Mouse (Mus musculus) embryonic facial prominence, embryonic 13.5 days (tissue): ENCODE results near the gene Serbp1. TPM values are rescaled to one million over a fixed set of nuclear protein-coding genes. Genes with fewer than 3 reads are reported as not detected.

Experiments
- ATAC-seq: fragments of 200-750 bp; cut with Nextera tagmentation; 2 replicates; pipeline ENCODE4 v1.8.0; 2017; ENCODE audit warnings: low read depth; ENCODE audit not compliant: insufficient number of reproducible peaks, insufficient read depth, low FRiP score, low TSS enrichment
- H3K27ac ChIP-seq: fragments of 300-500 bp; sonication (generic); 2 replicates; pipeline ENCODE4 v1.5.1; 2015; ENCODE audit warnings: moderate library complexity, mild to moderate bottlenecking, inconsistent platforms
- H3K27me3 ChIP-seq: fragments of 300-500 bp; sonication (generic); 2 replicates; pipeline ENCODE4 v1.6.1; 2015; ENCODE audit warnings: mild to moderate bottlenecking, inconsistent platforms
- H3K36me3 ChIP-seq: fragments of 300-500 bp; sonication (generic); 2 replicates; pipeline ENCODE4 v1.6.1; 2015; ENCODE audit warnings: mild to moderate bottlenecking, inconsistent platforms
- H3K4me1 ChIP-seq: fragments of 300-500 bp; sonication (generic); 2 replicates; pipeline ENCODE4 v1.6.1; 2015; ENCODE audit warnings: inconsistent platforms
- H3K4me2 ChIP-seq: fragments of 300-500 bp; sonication (generic); 2 replicates; pipeline ENCODE4 v1.6.1; 2015; ENCODE audit warnings: moderate library complexity, mild to moderate bottlenecking, inconsistent platforms
- H3K4me3 ChIP-seq: fragments of 300-500 bp; sonication (generic); 2 replicates; pipeline ENCODE4 v1.5.1; 2015; ENCODE audit warnings: mild to moderate bottlenecking, inconsistent platforms
- H3K9ac ChIP-seq: fragments of 300-500 bp; sonication (generic); 2 replicates; pipeline ENCODE4 v1.6.1; 2015; ENCODE audit warnings: mild to moderate bottlenecking, inconsistent platforms
- H3K9me3 ChIP-seq: fragments of 300-500 bp; sonication (generic); 2 replicates; pipeline ENCODE4 v1.6.1; 2016; ENCODE audit warnings: inconsistent platforms
- WGBS: fragments of 180-500 bp; shearing (Covaris S2); methylation state at CpG from one replicate; pipeline ENCODE4 v1.1.7; 2015; ENCODE audit warnings: mixed read lengths; 5-methylcytosine and 5-hydroxymethylcytosine counted together
- polyA plus RNA-seq: library from polyadenylated mRNA; unstranded; fragments of >200 nt; fragmentation: Nextera tagmentation; extraction: Ambion mirVana; gene quantifications from 2 replicates; pipeline ENCODE4 v1.2.1, GENCODE M21; 2015

Gene Serbp1
- polyA plus RNA-seq, 1 experiment from 2014 or later, result 432 TPM

- no peak for ATAC-seq
- Histone ChIP-seq H3K4me3 (peak overlapping the region; percentile 100), H3K9ac (no peak overlapping the region), H3K27me3 (no peaks in the 10 kb centered on the region), H3K27ac (no peak overlapping the region), H3K36me3 (peaks cover 23% of the 10 kb centered on the region), H3K4me2 (peak overlapping the region; percentile 65), H3K9me3 (no peaks in the 10 kb centered on the region), H3K4me1 (peaks cover 5% of the 10 kb centered on the region; the same call in 1 of the 2 replicates)
- 25% methylated on average over 2 of the region's 2 CpGs for WGBS
These were observed 31.5 kb downstream of the Serbp1 start for GRCm38 (mm10) chr6:67269459-67269858.

DNA sequence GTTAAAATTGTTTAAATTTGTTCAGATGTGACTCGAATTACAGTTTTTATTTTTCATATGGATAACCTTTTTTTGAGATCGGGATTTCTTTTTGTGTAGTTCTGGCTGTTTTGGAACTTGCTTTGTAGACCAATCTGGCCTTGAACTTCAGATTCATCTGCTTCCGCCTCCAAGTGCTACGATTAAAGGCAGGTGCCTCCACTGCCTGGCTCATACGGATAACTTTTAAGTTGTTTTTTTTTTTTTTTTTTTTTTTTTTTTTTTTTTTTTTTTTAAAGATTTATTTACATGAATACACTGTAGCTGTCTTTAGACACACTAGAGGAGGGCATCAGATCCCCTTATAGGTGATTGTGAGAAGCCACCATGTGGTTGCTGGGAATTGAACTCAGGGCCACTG is 40.0 kb downstream of the Serbp1 start:
- H3K4me1 ChIP-seq, result peaks cover 4% of the 10 kb centered on the region; the same call in 1 of the 2 replicates
- peaks cover 66% of the 10 kb centered on the region for H3K36me3 ChIP-seq
- 75% methylated on average over 5 of the region's 5 CpGs for WGBS
- no peaks in the 10 kb centered on the region for H3K9me3 ChIP-seq
- H3K9ac ChIP-seq, result no peak overlapping the region
- no peaks in the 10 kb centered on the region for H3K27me3 ChIP-seq
- no peak overlapping the region for H3K4me3 ChIP-seq
- no peak for ATAC-seq
- no peak overlapping the region for H3K4me2 ChIP-seq
- H3K27ac ChIP-seq, result no peak overlapping the region

GRCm38 (mm10) chr6:67281614-67282197 is 43.7 kb downstream of the Serbp1 start:
- Histone ChIP-seq H3K36me3 (peaks cover 53% of the 10 kb centered on the region), H3K4me1 (peaks cover 4% of the 10 kb centered on the region; the same call in 1 of the 2 replicates), H3K27ac (no peak overlapping the region), H3K4me2 (no peak overlapping the region), H3K9ac (no peak overlapping the region), H3K4me3 (no peak overlapping the region), H3K9me3 (no peaks in the 10 kb centered on the region), H3K27me3 (no peaks in the 10 kb centered on the region)
- ATAC-seq, result no peak
- WGBS, result 51% methylated on average over 9 of the region's 9 CpGs

GRCm38 (mm10) chr6:67282897-67283296 is 44.9 kb downstream of the Serbp1 start:
- no peak for ATAC-seq
- 88% methylated on average over 1 of the region's 1 CpGs for WGBS

GRCm38 (mm10) chr6:67292042-67292623 is 54.2 kb downstream of the Serbp1 start:
- peaks cover 3% of the 10 kb centered on the region; the same call in 1 of the 2 replicates for H3K36me3 ChIP-seq
- H3K27me3 ChIP-seq, result no peaks in the 10 kb centered on the region
- no peaks in the 10 kb centered on the region for H3K9me3 ChIP-seq
- no peak for ATAC-seq
- WGBS, result 80% methylated on average over 5 of the region's 5 CpGs
- no peak overlapping the region for H3K27ac ChIP-seq
- no peaks in the 10 kb centered on the region for H3K4me1 ChIP-seq
- H3K4me3 ChIP-seq, result no peak overlapping the region
- H3K9ac ChIP-seq, result no peak overlapping the region
- H3K4me2 ChIP-seq, result no peak overlapping the region

More at GRCm38 (mm10) chr6:67282897-67283296, 44.9 kb downstream of the Serbp1 start:
- Histone ChIP-seq H3K4me2 (no peak overlapping the region), H3K4me1 (peaks cover 4% of the 10 kb centered on the region; the same call in 1 of the 2 replicates), H3K9ac (no peak overlapping the region), H3K4me3 (no peak overlapping the region), H3K36me3 (peaks cover 44% of the 10 kb centered on the region), H3K9me3 (no peaks in the 10 kb centered on the region), H3K27me3 (no peaks in the 10 kb centered on the region), H3K27ac (no peak overlapping the region)

DNA sequence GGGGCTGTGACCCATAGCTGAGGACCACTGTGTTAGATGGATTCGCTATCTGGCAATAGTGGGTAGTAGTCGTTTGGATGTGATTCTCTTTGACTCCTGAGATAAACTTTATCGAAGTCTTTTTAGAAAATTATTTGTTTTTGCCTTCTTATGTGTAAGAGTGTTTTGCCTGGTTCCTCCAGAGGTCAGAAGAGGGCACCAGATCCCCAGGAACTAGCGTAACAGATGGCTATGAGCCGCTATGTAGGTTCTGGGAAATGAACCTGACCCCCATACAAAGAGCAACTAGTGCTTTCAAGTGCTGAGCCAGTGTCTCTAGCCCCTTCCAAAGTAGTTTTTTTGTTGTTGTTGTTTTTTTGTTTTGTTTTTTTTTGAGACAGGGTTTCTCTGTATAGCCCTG is 58.1 kb downstream of the Serbp1 start:
- Histone ChIP-seq H3K4me1 (no peaks in the 10 kb centered on the region; the same call in 1 of the 2 replicates), H3K4me2 (no peak overlapping the region), H3K27ac (no peak overlapping the region), H3K36me3 (no peaks in the 10 kb centered on the region), H3K4me3 (no peak overlapping the region), H3K9ac (no peak overlapping the region), H3K9me3 (no peaks in the 10 kb centered on the region), H3K27me3 (no peaks in the 10 kb centered on the region)
- WGBS, result 59% methylated on average over 5 of the region's 5 CpGs
- ATAC-seq, result no peak

DNA sequence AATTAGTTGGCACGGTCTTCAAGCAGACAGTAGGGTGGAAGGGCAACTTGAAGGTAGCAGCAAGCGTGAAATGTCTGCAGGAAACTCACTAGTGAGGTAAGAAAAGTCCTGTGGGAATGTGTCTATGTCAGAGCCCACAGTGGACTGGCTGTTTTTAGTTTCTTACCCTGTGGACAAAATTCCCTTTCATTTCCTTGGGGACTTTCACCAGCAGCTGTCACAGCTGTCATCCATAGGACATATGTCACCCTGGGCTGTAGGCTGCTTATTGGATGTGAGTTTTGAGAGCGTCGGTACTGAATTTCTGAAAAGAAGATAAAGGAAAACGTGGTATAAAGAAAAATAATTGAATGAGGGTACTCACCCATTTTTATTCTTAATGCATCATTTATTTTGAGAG is 60.8 kb downstream of the Serbp1 start:
- Histone ChIP-seq H3K4me2 (no peak overlapping the region), H3K9me3 (no peaks in the 10 kb centered on the region), H3K27ac (no peak overlapping the region), H3K9ac (no peak overlapping the region), H3K4me1 (no peaks in the 10 kb centered on the region; the same call in 1 of the 2 replicates), H3K4me3 (no peak overlapping the region), H3K36me3 (no peaks in the 10 kb centered on the region), H3K27me3 (no peaks in the 10 kb centered on the region)
- ATAC-seq, result no peak
- WGBS, result 71% methylated on average over 5 of the region's 5 CpGs

DNA sequence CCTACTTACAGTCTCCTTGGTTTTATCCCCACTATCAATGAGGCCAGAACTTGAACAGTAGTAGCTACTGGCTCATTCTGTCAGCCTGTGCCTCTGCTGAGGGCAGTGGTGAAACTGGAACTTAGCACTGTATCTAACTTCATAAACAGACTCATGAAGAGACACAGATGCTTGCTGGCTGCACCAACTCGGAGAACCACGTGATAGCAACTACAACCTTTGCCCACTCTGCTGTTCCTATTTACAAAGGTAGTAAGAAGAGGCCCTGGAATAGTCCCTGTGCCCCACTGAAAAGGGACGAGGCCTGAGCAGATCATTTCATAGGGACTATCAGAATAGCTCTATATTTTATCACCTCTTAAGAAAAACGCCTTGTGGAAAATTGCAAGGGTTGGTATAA is 62.3 kb downstream of the Serbp1 start:
- H3K36me3 ChIP-seq, result no peaks in the 10 kb centered on the region
- no peak overlapping the region for H3K4me2 ChIP-seq
- no peaks in the 10 kb centered on the region for H3K27me3 ChIP-seq
- no peaks in the 10 kb centered on the region; the same call in 1 of the 2 replicates for H3K4me1 ChIP-seq
- no peak for ATAC-seq
- H3K4me3 ChIP-seq, result no peak overlapping the region
- peak overlapping the region; percentile 55; the same call in 1 of the 2 replicates for H3K27ac ChIP-seq
- 60% methylated on average over 4 of the region's 4 CpGs for WGBS
- no peak overlapping the region for H3K9ac ChIP-seq
- H3K9me3 ChIP-seq, result no peaks in the 10 kb centered on the region

DNA sequence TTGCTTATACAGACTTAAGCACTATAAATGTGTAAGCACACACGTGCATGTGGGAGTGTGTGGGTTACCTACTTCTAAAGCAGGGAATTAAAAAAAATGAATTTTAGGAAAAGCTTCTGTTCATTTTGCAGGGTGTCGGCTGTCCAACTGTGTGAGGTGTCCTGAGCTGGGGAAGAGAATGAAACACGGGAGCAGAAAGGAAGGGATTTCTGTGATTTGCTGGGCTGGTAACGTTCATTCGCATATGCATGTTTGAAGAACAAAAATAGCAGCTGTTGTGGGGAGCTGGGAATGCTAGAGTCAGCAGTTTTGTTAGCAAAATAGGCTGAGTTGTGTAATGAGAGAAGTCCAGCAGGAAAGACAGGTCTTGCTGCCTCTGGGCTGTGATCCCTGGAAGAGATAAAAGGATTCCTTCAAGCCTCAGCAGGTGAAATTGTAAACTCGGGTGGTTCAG is 62.8 kb downstream of the Serbp1 start:
- no peaks in the 10 kb centered on the region for H3K9me3 ChIP-seq
- WGBS, result 36% methylated on average over 6 of the region's 6 CpGs
- H3K4me3 ChIP-seq, result no peak overlapping the region
- H3K4me2 ChIP-seq, result no peak overlapping the region
- ATAC-seq, result no peak
- H3K27ac ChIP-seq, result peak overlapping the region; percentile 55; the same call in 1 of the 2 replicates
- H3K27me3 ChIP-seq, result no peaks in the 10 kb centered on the region
- no peak overlapping the region for H3K9ac ChIP-seq
- H3K4me1 ChIP-seq, result no peaks in the 10 kb centered on the region; the same call in 1 of the 2 replicates
- no peaks in the 10 kb centered on the region for H3K36me3 ChIP-seq

- no peaks in the 10 kb centered on the region for H3K36me3 ChIP-seq
- H3K9me3 ChIP-seq, result no peaks in the 10 kb centered on the region
- WGBS, result 78% methylated on average over 3 of the region's 3 CpGs
- H3K4me1 ChIP-seq, result no peaks in the 10 kb centered on the region; the same call in 1 of the 2 replicates
- no peak for ATAC-seq
- no peak overlapping the region for H3K4me3 ChIP-seq
- H3K27me3 ChIP-seq, result no peaks in the 10 kb centered on the region
- H3K9ac ChIP-seq, result no peak overlapping the region
- H3K27ac ChIP-seq, result no peak overlapping the region
- no peak overlapping the region for H3K4me2 ChIP-seq
These were observed 63.3 kb downstream of the Serbp1 start for GRCm38 (mm10) chr6:67301230-67301629.

GRCm38 (mm10) chr6:67302471-67302870 is 64.5 kb downstream of the Serbp1 start:
- Histone ChIP-seq H3K9ac (no peak overlapping the region), H3K9me3 (no peaks in the 10 kb centered on the region), H3K4me3 (no peak overlapping the region), H3K27me3 (no peaks in the 10 kb centered on the region), H3K4me1 (no peaks in the 10 kb centered on the region; the same call in 1 of the 2 replicates), H3K36me3 (no peaks in the 10 kb centered on the region), H3K27ac (no peak overlapping the region), H3K4me2 (no peak overlapping the region)
- no peak for ATAC-seq
- WGBS, result 73% methylated on average over 4 of the region's 4 CpGs

GRCm38 (mm10) chr6:67303210-67303609 is 65.2 kb downstream of the Serbp1 start:
- no peak overlapping the region for H3K4me2 ChIP-seq
- no peak overlapping the region for H3K4me3 ChIP-seq
- 62% methylated on average over 10 of the region's 10 CpGs for WGBS
- peak overlapping the region; percentile 66; the same call in 1 of the 2 replicates for H3K27ac ChIP-seq
- H3K4me1 ChIP-seq, result no peaks in the 10 kb centered on the region; the same call in 1 of the 2 replicates
- H3K9me3 ChIP-seq, result no peaks in the 10 kb centered on the region
- no peaks in the 10 kb centered on the region for H3K36me3 ChIP-seq
- no peaks in the 10 kb centered on the region for H3K27me3 ChIP-seq
- no peak overlapping the region for H3K9ac ChIP-seq
- ATAC-seq, result peak; percentile 74
